Mouse (Mus musculus) forebrain, embryonic 16.5 days (tissue): ENCODE measurements around the gene Slc6a21. TPM values are rescaled to one million over a fixed set of nuclear protein-coding genes. Genes with fewer than 3 reads are reported as not detected.
A peak's percentile ranks its signal among the peaks of the same experiment; 100 is the strongest.

Experiments used
- ATAC-seq: fragments of 200-750 bp; cut with Nextera tagmentation; 2 replicates; pipeline ENCODE4 v1.8.0; 2017; ENCODE audit warnings: mild to moderate bottlenecking, moderate library complexity
- H3K27ac ChIP-seq: fragments of 300-500 bp; sonication (generic); 2 replicates; pipeline ENCODE4 v1.5.1; 2014; ENCODE audit warnings: low read length, control low read depth
- H3K27me3 ChIP-seq: fragments of 300-500 bp; sonication (generic); replicated peaks from 2 replicates; pipeline ENCODE4 v1.6.1; 2014; ENCODE audit warnings: low read length; ENCODE audit not compliant: control insufficient read depth, insufficient read depth
- H3K36me3 ChIP-seq: fragments of 300-500 bp; sonication (generic); 2 replicates; pipeline ENCODE4 v1.6.1; 2014; ENCODE audit not compliant: control insufficient read depth, insufficient read depth
- H3K4me1 ChIP-seq: fragments of 300-500 bp; sonication (generic); replicated peaks from 2 replicates; pipeline ENCODE4 v1.6.1; 2014; ENCODE audit warnings: low read length; ENCODE audit not compliant: control insufficient read depth, insufficient read depth
- H3K4me2 ChIP-seq: fragments of 300-500 bp; sonication (generic); 2 replicates; pipeline ENCODE4 v1.6.1; 2014; ENCODE audit warnings: mild to moderate bottlenecking, low read length, control low read depth
- H3K4me3 ChIP-seq: fragments of 300-500 bp; sonication (generic); replicated peaks from 2 replicates; pipeline ENCODE4 v1.5.1; 2014; ENCODE audit warnings: mild to moderate bottlenecking, low read length, control low read depth
- H3K9ac ChIP-seq: fragments of 300-500 bp; sonication (generic); replicated peaks from 2 replicates; pipeline ENCODE4 v1.6.1; 2014; ENCODE audit warnings: low read depth, low read length, control low read depth
- H3K9me3 ChIP-seq: fragments of 300-500 bp; sonication (generic); 2 replicates; pipeline ENCODE4 v1.6.1; 2016; ENCODE audit warnings: low read length; ENCODE audit not compliant: control insufficient read depth
- WGBS: fragments of 180-500 bp; shearing (Covaris S2); extraction: QIAGEN DNeasy Blood & Tissue Kit; methylation state at CpG from one replicate; pipeline ENCODE4 v1.1.7; 2014; 5-methylcytosine and 5-hydroxymethylcytosine counted together
- polyA plus RNA-seq: library from polyadenylated mRNA; unstranded; fragments of >200 nt; fragmentation: Nextera tagmentation; extraction: Ambion mirVana; gene quantifications from 2 replicates; pipeline ENCODE4 v1.2.1, GENCODE M21; 2015

Gene Slc6a21
- polyA plus RNA-seq, result not detected in 2 replicates

DNA sequence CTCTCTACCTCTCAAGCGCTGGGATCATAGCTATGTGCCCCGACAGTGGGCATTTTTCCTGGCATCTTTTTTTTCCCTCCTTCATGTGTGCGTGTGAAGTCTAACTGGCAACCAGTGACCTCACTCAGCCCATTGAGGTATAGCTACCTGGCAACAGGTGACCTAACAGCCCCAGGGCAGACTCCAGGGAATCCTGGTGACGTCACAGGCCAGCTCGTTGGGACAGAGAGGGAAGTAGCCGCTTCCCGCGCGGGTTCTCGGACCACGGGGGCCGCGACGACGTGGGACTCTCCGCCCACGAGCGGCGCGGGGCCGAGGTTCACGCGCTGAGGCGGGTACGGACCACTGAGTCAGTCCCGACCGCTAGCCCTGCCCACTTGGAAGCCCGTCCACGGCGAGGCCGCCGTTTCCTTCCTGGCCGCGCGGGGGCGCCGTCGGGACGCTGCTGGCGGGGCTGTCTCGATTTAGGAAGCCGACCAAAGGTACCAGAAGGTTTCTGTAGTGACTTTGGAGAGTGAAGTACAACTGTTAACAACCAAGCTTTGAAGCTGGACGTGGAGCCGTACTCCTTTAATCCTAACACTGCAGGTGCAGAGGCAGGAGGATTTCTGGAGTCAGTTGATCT lies at the start of gene Slc6a21:
Slc6a21 (plus strand) TSS at position 378 of the 625 bp plus-strand sequence.
- ATAC-seq, result no peak
- Histone ChIP-seq H3K27me3 (no peaks in the 10 kb centered on the region), H3K9ac (no peak within 1 kb of the TSS), H3K36me3 (no peaks in the 10 kb centered on the region), H3K9me3 (no peaks in the 10 kb centered on the region), H3K4me3 (peak within 1 kb of the TSS; percentile 32), H3K27ac (no peak within 1 kb of the TSS), H3K4me2 (peak within 1 kb of the TSS; percentile 55), H3K4me1 (peaks cover 6% of the 10 kb centered on the region)
- 7% methylated on average over 38 of the region's 44 CpGs for WGBS

DNA sequence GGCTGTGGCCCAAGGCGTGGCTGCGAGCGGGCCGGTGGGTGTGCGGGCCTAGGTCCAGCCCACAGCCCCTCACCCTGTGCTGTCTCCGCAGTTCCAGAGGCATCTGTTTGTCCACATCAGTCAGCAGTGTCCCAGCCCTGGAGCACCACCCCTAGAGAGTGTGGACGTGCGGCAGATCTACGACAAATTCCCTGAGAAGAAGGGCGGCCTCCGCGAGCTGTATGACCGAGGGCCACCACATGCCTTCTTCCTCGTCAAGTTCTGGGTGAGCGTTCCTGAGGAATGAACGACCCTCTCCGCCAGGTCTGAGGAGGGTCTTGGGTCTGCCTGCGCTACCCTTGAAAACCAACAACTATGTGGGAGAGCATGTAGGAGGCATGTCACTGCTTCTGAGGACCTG lies 48.8 kb upstream of the Slc6a21 start:
- no peaks in the 10 kb centered on the region for H3K9me3 ChIP-seq
- no peak overlapping the region for H3K4me2 ChIP-seq
- H3K9ac ChIP-seq, result no peak overlapping the region
- peaks cover 6% of the 10 kb centered on the region for H3K4me1 ChIP-seq
- no peak overlapping the region for H3K4me3 ChIP-seq
- no peaks in the 10 kb centered on the region for H3K27me3 ChIP-seq
- WGBS, result 96% methylated on average over 18 of the region's 18 CpGs
- H3K27ac ChIP-seq, result no peak overlapping the region
- H3K36me3 ChIP-seq, result no peaks in the 10 kb centered on the region
- ATAC-seq, result no peak

DNA sequence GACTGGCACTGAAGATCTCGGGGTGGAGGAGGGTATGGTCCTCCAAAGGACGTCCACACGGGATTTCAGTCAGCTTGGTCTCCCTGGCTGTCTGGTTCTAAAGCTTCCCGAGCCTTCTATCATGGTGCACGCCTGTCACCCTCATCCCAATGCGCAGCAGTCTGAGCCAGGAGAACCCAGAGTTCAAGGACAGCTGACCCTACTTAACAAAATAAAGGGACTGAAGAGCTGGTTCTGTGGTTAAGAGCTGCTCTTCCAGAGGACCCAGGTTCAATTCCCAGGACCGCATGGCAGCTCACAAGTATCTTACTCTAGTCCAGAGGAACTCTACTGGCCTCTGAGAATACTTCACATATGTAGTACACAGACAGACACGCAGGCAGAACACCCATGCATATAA lies 48.3 kb upstream of the Slc6a21 start:
- ATAC-seq, result no peak
- Histone ChIP-seq H3K36me3 (no peaks in the 10 kb centered on the region), H3K9ac (no peak overlapping the region), H3K9me3 (no peaks in the 10 kb centered on the region), H3K27me3 (no peaks in the 10 kb centered on the region), H3K4me1 (peaks cover 11% of the 10 kb centered on the region), H3K27ac (no peak overlapping the region), H3K4me2 (no peak overlapping the region), H3K4me3 (no peak overlapping the region)
- 94% methylated on average over 8 of the region's 8 CpGs for WGBS

DNA sequence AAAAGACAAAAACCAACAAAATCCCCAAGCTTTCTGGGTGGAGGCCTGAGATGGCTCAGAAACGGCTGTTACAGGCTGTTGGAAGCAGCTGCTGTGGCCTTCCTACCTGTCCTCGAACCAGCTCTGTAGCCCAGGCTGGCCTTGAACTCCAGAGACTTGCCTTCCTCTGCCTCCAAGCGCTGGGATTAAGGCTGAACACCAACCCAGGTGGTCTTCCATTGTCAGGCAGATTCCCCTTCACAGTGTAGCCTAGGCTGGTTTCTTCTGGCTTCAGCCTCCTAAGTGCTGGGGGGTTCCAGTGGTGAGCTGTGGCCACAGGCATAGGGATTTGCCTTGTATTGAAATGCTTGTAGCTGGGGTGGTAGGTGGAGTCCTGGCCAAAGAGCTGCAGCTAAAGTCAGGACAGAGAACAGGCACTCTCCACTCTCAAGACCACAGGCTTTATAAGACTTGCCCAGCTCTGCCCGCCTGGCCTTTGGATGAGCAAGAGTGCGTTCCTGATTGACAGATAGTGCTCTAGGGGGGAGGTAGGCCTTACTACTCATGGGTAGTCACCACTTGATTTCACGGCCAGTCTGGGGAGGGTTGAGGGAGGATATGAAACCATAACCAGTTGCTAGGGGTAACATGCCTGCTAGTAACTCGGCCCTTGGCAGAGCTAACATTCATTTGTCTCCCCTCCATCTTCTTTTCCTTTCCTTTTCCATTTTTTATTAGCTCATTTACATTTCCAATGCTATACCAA lies 47.7 kb upstream of the Slc6a21 start:
- Histone ChIP-seq H3K4me3 (no peak overlapping the region), H3K4me2 (no peak overlapping the region), H3K27ac (no peak overlapping the region), H3K36me3 (no peaks in the 10 kb centered on the region), H3K4me1 (peaks cover 17% of the 10 kb centered on the region), H3K9ac (no peak overlapping the region), H3K27me3 (no peaks in the 10 kb centered on the region), H3K9me3 (no peaks in the 10 kb centered on the region)
- ATAC-seq, result no peak
- whole genome bisulfite sequencing, result 86% methylated on average over 7 of the region's 7 CpGs

DNA sequence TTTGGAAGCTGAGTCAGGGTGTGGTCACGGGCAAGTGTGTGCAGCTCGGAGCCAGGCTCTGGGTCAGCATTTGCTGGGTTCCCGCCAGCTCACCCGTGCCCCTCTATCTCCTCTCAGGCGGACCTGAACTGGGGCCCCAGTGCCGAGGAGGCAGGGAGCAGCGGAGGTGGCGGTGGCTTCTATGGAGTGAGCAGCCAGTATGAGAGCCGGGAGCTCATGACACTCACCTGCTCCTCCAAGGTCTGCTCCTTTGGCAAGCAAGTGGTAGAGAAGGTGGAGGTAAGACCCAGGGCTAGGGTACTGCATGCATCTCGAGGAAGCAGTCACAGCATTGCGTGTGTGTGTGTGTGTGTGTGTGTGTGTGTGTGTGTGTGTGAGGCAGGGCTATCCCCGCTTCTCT lies 46.1 kb upstream of the Slc6a21 start:
- H3K4me1 ChIP-seq, result peaks cover 23% of the 10 kb centered on the region
- no peaks in the 10 kb centered on the region for H3K36me3 ChIP-seq
- no peak overlapping the region for H3K27ac ChIP-seq
- WGBS, result 90% methylated on average over 12 of the region's 12 CpGs
- no peak for ATAC-seq
- H3K9me3 ChIP-seq, result no peaks in the 10 kb centered on the region
- H3K27me3 ChIP-seq, result no peaks in the 10 kb centered on the region
- no peak overlapping the region for H3K4me2 ChIP-seq
- no peak overlapping the region for H3K9ac ChIP-seq
- H3K4me3 ChIP-seq, result no peak overlapping the region

DNA sequence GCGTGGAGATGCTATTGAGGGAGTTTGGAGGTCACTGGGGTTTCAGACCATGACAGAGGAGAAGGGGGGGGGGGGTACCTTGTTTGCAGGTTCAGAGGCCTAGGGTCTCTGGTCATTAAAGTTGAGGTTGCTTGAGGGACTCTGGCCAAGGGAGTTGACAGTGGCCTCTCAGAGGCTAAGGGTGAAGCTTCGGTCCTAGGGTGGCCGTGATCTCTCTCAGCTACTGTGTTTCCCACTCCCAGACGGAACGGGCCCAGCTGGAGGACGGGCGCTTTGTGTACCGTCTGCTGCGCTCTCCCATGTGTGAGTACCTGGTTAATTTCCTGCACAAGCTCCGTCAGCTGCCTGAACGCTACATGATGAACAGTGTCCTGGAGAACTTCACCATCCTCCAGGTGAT lies 45.4 kb upstream of the Slc6a21 start:
- WGBS, result 80% methylated on average over 11 of the region's 11 CpGs
- H3K4me1 ChIP-seq, result peaks cover 23% of the 10 kb centered on the region
- H3K36me3 ChIP-seq, result no peaks in the 10 kb centered on the region
- H3K27ac ChIP-seq, result no peak overlapping the region
- no peak overlapping the region for H3K9ac ChIP-seq
- H3K4me3 ChIP-seq, result no peak overlapping the region
- no peak for ATAC-seq
- H3K27me3 ChIP-seq, result no peaks in the 10 kb centered on the region
- no peak overlapping the region for H3K4me2 ChIP-seq
- H3K9me3 ChIP-seq, result no peaks in the 10 kb centered on the region

DNA sequence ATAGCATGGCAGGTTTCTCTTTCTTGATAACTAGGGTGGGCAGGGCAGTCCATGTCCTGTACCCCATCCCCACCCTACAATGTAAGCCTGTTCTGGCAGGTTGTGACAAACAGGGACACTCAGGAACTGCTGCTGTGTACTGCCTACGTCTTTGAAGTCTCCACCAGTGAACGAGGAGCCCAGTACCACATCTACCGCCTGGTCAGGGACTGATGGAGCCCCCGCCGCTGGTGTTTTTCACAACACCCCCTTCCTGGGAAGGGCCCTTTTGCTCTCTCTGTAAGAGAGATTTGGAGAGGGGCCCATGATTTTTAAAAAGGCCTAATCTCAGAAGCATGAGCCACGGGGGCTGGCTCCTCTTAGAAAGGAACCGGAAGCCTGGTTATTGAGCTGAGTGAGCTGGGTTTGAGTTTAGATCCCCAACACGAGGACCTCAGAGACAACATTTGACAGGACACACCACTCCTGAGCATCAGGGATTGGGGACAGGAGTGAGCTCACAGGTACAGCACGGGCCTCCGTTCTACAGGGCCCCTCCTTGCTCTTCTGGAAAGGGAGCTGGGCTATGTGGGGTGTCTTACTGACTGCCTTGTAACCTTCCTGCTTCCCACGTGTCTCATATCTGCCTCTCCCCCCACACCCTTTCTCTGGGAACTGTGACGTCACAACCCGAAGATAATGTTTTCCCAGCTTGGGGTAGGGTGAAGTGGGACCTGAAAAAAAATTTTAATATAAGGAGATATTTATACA lies 44.4 kb upstream of the Slc6a21 start:
- H3K9me3 ChIP-seq, result no peaks in the 10 kb centered on the region
- WGBS, result 64% methylated on average over 13 of the region's 13 CpGs
- H3K27ac ChIP-seq, result no peak overlapping the region

DNA sequence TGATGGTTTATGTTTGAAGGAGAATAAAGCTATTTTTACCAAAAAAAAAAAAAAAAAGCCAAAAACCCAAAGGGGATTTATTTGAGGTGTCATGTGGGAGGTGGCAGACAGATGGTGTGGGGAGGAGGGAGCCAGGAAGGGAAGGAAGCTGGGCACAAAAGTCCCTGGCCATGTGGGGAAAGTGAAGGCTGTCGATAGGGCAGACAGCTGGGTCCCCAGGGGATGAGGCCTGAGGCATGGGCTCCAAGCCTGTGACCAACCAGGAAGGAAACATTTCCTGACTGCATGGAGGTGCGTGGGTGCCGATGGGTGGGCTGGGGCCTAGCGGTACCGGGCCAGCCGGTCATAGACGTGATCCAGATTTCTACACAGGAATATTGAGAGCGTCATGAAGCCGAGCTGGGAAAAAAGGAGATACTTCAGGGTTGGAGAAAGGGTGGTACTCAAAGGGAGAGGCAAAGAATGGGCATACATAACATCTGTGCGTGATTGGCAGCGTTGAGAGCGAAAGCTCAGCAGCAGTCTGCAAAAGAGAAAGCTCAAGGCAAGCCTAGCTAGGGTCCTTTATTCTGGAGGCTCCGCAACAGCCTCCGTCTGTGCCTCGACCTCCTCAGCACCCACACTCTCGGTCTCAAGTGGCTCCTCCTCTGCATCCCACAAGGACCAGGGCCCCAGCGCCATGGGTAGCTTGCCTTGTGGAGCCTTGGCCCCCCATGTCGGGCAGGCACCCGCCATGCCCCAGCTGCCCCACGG lies 43.6 kb upstream of the Slc6a21 start:
- peak overlapping the region; percentile 43 for H3K4me2 ChIP-seq
- H3K27ac ChIP-seq, result peak overlapping the region; percentile 66
- peak overlapping the region; percentile 2; the same call in 1 of the 2 replicates for H3K4me3 ChIP-seq
- WGBS, result 13% methylated on average over 20 of the region's 20 CpGs
- 0 out of 2 replicates have a peak, but pooled peaks cover 8% of the 10 kb centered on the region for H3K27me3 ChIP-seq
- peak; percentile 24; the same call in 1 of the 2 replicates for ATAC-seq
- H3K4me1 ChIP-seq, result peaks cover 23% of the 10 kb centered on the region
- H3K9ac ChIP-seq, result peak overlapping the region; percentile 38; the same call in 1 of the 2 replicates
- no peaks in the 10 kb centered on the region for H3K9me3 ChIP-seq
- no peaks in the 10 kb centered on the region for H3K36me3 ChIP-seq

More for the DNA sequence above, 44.4 kb upstream of the Slc6a21 start:
- Histone ChIP-seq H3K27me3 (no peaks in the 10 kb centered on the region), H3K9ac (no peak overlapping the region), H3K4me3 (no peak overlapping the region), H3K4me1 (peaks cover 23% of the 10 kb centered on the region), H3K4me2 (no peak overlapping the region), H3K36me3 (no peaks in the 10 kb centered on the region)
- ATAC-seq, result no peak
